13 mouse cellular contexts compared by ENCODE assay signal in genomic region chr4:105171432-105171831, GRCm38 (mm10). TPM values are rescaled to one million over a fixed set of nuclear protein-coding genes. Genes with fewer than 3 reads are reported as not detected.
DNase-seq lines count a peak whose midpoint lies in the region; ATAC-seq and TF ChIP-seq lines count a peak whose summit lies in the region.
"Had no signal": no experiment of that assay in that cellular context is flagged by ENCODE, and none has a peak within 500 bp of the region (broad histone marks: within the 10 kb centered on the region; RNA-seq: fewer than 3 reads in every experiment).

No protein-coding gene starts in this region.

- peak overlapping the region; percentile 29; the same call in 1 of the 2 replicates for H3K9ac ChIP-seq in forebrain, embryonic 12.5 days
- H3K9ac ChIP-seq in hindbrain, embryonic 16.5 days (ENCODE audit: low read depth, low read length): no peak overlapping the region
- H3K9ac ChIP-seq in midbrain, postnatal 0 days (replicated peaks; ENCODE audit: low read length, poor library complexity, severe bottlenecking): no peak overlapping the region
- H3K9ac ChIP-seq: lung, embryonic 14.5 days had no signal

- no peak for TF ChIP-seq CTCF in layer of hippocampus, adult 2 months (conservative IDR thresholded peaks at IDR 0.05)
- TF ChIP-seq CTCF in midbrain, postnatal 0 days (IDR thresholded peaks at IDR 0.05): no peak

- 37% methylated on average over 3 of the region's 3 CpGs for WGBS in forebrain, embryonic 12.5 days
- WGBS in hindbrain, embryonic 16.5 days: 48% methylated on average over 3 of the region's 3 CpGs
- 52% methylated on average over 3 of the region's 3 CpGs for WGBS in midbrain, postnatal 0 days

- peak overlapping the region; percentile 80 for H3K27ac ChIP-seq in layer of hippocampus, adult 2 months
- H3K27ac ChIP-seq in forebrain, embryonic 12.5 days: peak overlapping the region; percentile 94
- H3K27ac ChIP-seq in hindbrain, embryonic 16.5 days (ENCODE audit: low read depth, low read length): peak overlapping the region; percentile 70
- H3K27ac ChIP-seq in midbrain, postnatal 0 days (ENCODE audit: low read depth, low read length): peak overlapping the region; percentile 48

- no peak; the same call in 1 of the 2 replicates for ATAC-seq in forebrain, embryonic 12.5 days (ENCODE audit: low FRiP score)
- no peak for ATAC-seq in hindbrain, embryonic 16.5 days
- ATAC-seq in midbrain, postnatal 0 days (ENCODE audit: low FRiP score): no peak

- H3K27me3 ChIP-seq in forebrain, embryonic 12.5 days: no peaks in the 10 kb centered on the region
- no peaks in the 10 kb centered on the region for H3K27me3 ChIP-seq in hindbrain, embryonic 16.5 days (replicated peaks; ENCODE audit: control insufficient read depth, insufficient read depth, low read length)
- no peaks in the 10 kb centered on the region for H3K27me3 ChIP-seq in midbrain, postnatal 0 days (ENCODE audit: insufficient read depth, low read length)

- H3K9me3 ChIP-seq in forebrain, embryonic 12.5 days: no peaks in the 10 kb centered on the region
- no peaks in the 10 kb centered on the region for H3K9me3 ChIP-seq in hindbrain, embryonic 16.5 days (ENCODE audit: control insufficient read depth, low read length)
- H3K9me3 ChIP-seq in midbrain, postnatal 0 days (ENCODE audit: low read length): no peaks in the 10 kb centered on the region

- peak in 1 of 2 experiments; percentile 50 for DNase-seq in layer of hippocampus, adult 2 months (ENCODE audit: low spot score in 2 of 2)
- no peak for DNase-seq in layer of hippocampus, adult 9-10 months (ENCODE audit: low spot score)
- DNase-seq in midbrain, postnatal 0 days (ENCODE audit: low spot score): no peak
- DNase-seq in frontal cortex, adult 2 months (ENCODE audit: extremely low spot score in 1 of 2, low spot score in 1 of 2): no peak
- DNase-seq in adrenal gland, postnatal 25 days: no peak
- DNase-seq in ovary, adult 18-20 months (ENCODE audit: low spot score): no peak
- DNase-seq: B cell, adult 2 months; cerebellum, postnatal 10 days; left cerebral cortex, postnatal 4 days; lung, embryonic 14.5 days; thymus, postnatal 25 days had no signal

- H3K4me2 ChIP-seq in forebrain, embryonic 12.5 days: peak overlapping the region; percentile 45
- H3K4me2 ChIP-seq in hindbrain, embryonic 16.5 days (ENCODE audit: low read length): peak overlapping the region; percentile 34
- H3K4me2 ChIP-seq in midbrain, postnatal 0 days (ENCODE audit: low read depth, low read length, poor library complexity, severe bottlenecking): peak overlapping the region; percentile 5; the same call in 1 of the 2 replicates
- H3K4me2 ChIP-seq: lung, embryonic 14.5 days had no signal

- peaks cover 65% of the 10 kb centered on the region for H3K4me1 ChIP-seq in forebrain, embryonic 12.5 days
- H3K4me1 ChIP-seq in hindbrain, embryonic 16.5 days (ENCODE audit: control insufficient read depth, insufficient read depth, low read depth, low read length): peaks cover 30% of the 10 kb centered on the region
- H3K4me1 ChIP-seq in midbrain, postnatal 0 days (ENCODE audit: insufficient read depth, low read length): peaks cover 10% of the 10 kb centered on the region

- peak overlapping the region; percentile 2 for H3K4me3 ChIP-seq in layer of hippocampus, adult 2 months
- peak overlapping the region; percentile 14; the same call in 1 of the 2 replicates for H3K4me3 ChIP-seq in forebrain, embryonic 12.5 days (replicated peaks)
- H3K4me3 ChIP-seq in hindbrain, embryonic 16.5 days (ENCODE audit: low read length): no peak overlapping the region
- no peak overlapping the region for H3K4me3 ChIP-seq in midbrain, postnatal 0 days (ENCODE audit: low read depth, low read length)

- peaks cover 9% of the 10 kb centered on the region for H3K36me3 ChIP-seq in forebrain, embryonic 12.5 days (replicated peaks)
- H3K36me3 ChIP-seq in hindbrain, embryonic 16.5 days (ENCODE audit: control insufficient read depth, insufficient read depth, low read length): no peaks in the 10 kb centered on the region
- H3K36me3 ChIP-seq in midbrain, postnatal 0 days (ENCODE audit: insufficient read depth, low read length): no peaks in the 10 kb centered on the region

RNA-seq across cellular contexts. Expression of gene Plpp3, which starts 14.3 kb away (rescaled TPM):
- 100 to 1,000 TPM; 197 to 198 TPM for total RNA-seq in layer of hippocampus, adult 2 months (2021)
- 84.9 and 90.4 TPM in 2 replicates for polyA plus RNA-seq in forebrain, embryonic 12.5 days (2016; fragmentation: Nextera tagmentation; extraction: Ambion mirVana)
- polyA plus RNA-seq in hindbrain, embryonic 16.5 days (2015; fragmentation: Nextera tagmentation; extraction: Ambion mirVana): 114 and 122 TPM in 2 replicates
- 121 and 148 TPM in 2 replicates for total RNA-seq in midbrain, postnatal 0 days (2014; rRNA removed)
- 142 and 152 TPM in 2 replicates for polyA plus RNA-seq in midbrain, postnatal 0 days (2015; fragmentation: Nextera tagmentation; extraction: Ambion mirVana)
- polyA plus RNA-seq in frontal cortex, adult 2 months (2012; rRNA removed): 200 and 237 TPM in 2 replicates
- total RNA-seq in adrenal gland, postnatal 25 days (2021): 340 and 406 TPM in 2 replicates

Comparison
In these comparisons a context has a peak if more than half of its experiments do, and no peak if none do; other contexts are left out.
1. H3K4me3 ChIP-seq: peak in layer of hippocampus, adult 2 months (single experiment) and forebrain, embryonic 12.5 days (single experiment); none in hindbrain, embryonic 16.5 days (single experiment) and midbrain, postnatal 0 days (single experiment).
2. Peak in every context shown above with its lines, with median percentiles within 50 percentile points of each other: H3K27ac ChIP-seq and H3K4me2 ChIP-seq.